Mouse (Mus musculus): ENCODE results near the gene Stra8. TPM values are rescaled to one million over a fixed set of nuclear protein-coding genes. Genes with fewer than 3 reads are reported as not detected.

Stra8 gene
- polyA plus RNA-seq (2017; shearing (Covaris generic)), result not detected

DNA sequence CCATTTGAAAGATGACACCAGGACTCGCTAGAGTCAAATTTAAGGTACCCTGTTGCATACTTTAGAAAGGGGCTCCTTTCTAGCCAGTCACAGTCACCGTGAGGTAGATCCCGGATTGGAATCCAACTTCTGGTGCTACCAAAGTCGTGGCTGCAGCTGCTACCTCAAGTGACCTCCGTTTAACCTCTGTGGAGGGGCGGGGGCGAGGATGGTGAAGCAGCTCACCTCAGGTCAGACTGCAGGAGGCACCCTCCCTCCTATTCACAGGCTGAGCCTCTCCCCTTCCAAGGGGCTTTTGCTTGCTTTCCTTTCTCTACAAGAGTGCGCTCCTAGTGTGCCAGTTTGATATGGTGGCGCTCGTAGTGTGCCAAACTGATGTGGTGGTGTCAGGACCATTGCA is at the start of gene Stra8:
TSS of gene Stra8 (plus strand) at position 208 of the 400 bp plus-strand sequence.

DNA sequence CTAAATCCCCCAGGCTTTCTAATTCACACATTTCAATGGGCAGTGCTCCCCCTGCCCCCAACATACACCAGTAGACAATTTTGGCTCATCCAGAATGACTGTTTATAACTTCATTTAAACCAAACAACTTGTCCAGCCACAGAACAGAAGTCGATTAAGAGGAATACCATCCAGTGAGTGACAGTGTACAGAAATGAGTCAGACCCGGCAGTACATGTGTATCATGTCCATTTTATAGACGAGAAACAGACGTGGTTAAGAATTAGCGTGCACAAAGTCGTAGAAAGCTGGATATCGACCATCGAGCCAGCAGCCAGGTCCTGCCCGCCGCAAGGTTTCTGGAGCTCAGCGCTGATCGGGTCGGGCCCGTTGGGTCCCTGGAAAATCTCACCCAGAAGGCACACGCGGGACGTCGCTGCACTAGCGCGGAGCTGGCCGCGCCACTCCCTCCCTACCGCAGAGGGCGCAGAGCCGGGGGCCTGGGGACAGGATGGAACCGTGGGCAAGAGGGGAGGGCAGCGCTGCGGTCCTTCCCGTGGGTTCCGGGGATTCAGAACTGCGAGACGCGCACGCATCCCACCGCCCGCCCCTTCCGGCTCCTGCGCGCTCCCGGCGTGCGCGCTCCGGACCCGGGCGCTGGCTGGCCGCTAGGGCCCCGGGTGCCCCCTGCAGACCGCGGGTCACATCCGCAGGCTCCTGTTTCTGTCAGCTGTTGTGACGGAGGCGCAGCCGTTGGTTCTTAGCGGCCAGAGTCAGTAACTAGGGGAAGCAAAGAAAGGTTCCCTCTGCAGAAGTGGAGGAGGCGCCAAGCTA is 42.2 kb upstream of the Stra8 start, which contains the start of gene Cyren:
TSS of gene Cyren (minus strand) at position 552 of the 813 bp plus-strand sequence.

DNA sequence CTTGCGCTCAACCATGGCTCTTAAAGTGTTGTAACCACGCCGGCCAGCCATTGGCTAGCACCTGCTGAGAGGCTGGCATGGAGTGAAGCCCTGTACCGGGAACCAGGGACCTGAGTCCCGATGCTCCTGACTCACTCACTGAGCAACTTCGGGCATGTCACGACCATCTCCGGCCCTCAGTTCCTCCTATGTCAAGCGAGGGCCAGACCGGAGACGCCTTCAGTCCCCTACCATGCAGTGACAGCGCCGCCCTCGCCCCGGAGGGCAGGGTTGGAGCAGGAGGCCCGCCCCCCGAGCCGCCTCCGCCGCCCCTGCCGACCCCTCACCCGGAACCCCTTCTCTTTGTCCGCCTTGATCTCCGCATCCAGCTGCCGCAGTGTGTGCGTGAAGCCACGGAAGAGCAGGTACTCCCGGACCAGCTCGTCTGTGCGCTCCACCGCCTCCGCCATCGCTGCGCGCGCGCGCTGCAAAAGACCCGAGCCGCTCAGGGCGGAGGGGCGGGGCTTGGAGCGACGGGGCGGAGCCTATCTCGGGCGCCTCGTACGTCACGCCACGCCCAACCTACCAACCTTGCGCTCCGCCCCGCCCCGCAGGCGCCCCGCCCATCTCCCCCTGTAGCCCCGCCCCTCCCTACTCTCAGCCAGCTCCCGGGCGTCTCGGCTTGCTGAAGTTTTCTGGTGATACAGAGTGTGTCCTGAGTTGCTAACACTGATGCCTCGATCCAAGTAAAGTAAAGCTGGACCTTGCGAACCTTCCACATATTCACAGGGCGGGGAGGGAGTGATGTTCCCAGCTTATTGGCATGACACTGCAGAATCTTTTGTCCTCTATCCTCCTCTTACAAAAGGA is 9.4 kb upstream of the Stra8 start, which contains the start of gene Wdr91:
TSS of gene Wdr91 (minus strand) at position 506 of the 849 bp plus-strand sequence.

DNA sequence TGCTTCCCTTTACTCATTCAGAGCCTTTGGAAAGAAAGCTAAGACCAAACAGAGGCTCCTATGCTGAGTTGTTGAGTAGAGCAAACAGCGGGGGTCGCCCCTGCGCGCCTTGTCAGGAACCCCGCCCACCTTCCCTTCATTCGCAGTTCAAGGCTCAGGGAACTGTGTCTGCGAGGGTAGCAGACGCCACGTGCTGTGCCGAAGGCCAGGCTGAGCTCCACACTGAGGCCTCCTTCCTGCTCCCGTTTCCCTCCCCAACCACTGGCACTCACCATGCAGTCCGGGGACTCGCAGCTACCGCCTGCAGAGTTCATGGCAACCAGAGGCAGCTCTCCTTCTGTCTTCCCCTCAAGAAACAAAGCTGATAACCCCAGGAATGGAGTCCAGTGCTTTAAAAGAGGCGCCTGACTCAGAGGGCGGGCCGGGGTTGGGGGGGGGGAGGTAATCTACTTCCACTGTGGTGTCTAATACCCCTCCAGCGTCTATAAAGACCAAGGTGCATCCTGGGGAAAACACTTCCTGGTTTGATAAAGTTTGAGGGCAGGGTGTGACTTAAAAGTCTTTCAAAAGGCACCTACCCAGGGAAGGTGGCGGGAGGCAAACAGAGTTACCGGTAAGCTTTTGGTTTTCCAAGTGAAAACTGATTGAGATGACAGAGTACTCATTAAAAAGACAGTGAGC is 68.3 kb downstream of the Stra8 start, which contains the start of gene Slc23a4:
TSS of gene Slc23a4 (minus strand) at position 324 of the 681 bp plus-strand sequence.

Other genes starting within 250 kb of the Stra8 start
- gene Agbl3, start 139.7 kb upstream of the Stra8 start, polyA plus RNA-seq (2017; shearing (Covaris generic)), result 2.1 TPM
- 9.0 TPM for gene Tmem140, start 57.0 kb upstream of the Stra8 start, polyA plus RNA-seq (2017; shearing (Covaris generic))
- 7.8 TPM for gene Cyren, start 42.1 kb upstream of the Stra8 start, polyA plus RNA-seq (2017; shearing (Covaris generic))
- 23.4 TPM for gene Wdr91, start 9.3 kb upstream of the Stra8 start, polyA plus RNA-seq (2017; shearing (Covaris generic))
- gene Slc23a4, start 68.2 kb downstream of the Stra8 start, polyA plus RNA-seq (2017; shearing (Covaris generic)), result 1.3 TPM
- gene Cnot4, start 213.6 kb downstream of the Stra8 start, polyA plus RNA-seq (2017; shearing (Covaris generic)), result 57.1 TPM